Mouse (Mus musculus): ENCODE measurements at regions not wholly inside any gene's neighbourhood (a gene's known extent, or its start where the extent isn't known, plus 50 kb on each side); places are given as distances from the start of the nearest gene placed in this dataset.
"Not testable (repeated sequence)": the region's sequence is repeated elsewhere in the genome, so short reads cannot be mapped to it uniquely, and the experiment has no call there.

- peak; percentile 39 for DNase-seq (ENCODE audit: low read depth, low spot score)
Measured at GRCm38 (mm10) chr13:4935940-4936339, 327.0 kb upstream of the Akr1e1 start.

GRCm38 (mm10) chr13:4939849-4940248 lies 330.9 kb upstream of the Akr1e1 start:
- DNase-seq (ENCODE audit: low read depth, low spot score), result no peak

GRCm38 (mm10) chr13:4942490-4942889 lies 333.5 kb upstream of the Akr1e1 start:
- not testable (repeated sequence) for DNase-seq (ENCODE audit: low read depth, low spot score)

GRCm38 (mm10) chr13:4943046-4943445 lies 334.1 kb upstream of the Akr1e1 start:
- DNase-seq (ENCODE audit: low read depth, low spot score), result no peak

GRCm38 (mm10) chr13:4955384-4955783 lies 346.4 kb upstream of the Akr1e1 start:
- DNase-seq (ENCODE audit: low read depth, low spot score), result no peak

GRCm38 (mm10) chr13:4964824-4965223 lies 355.9 kb upstream of the Akr1e1 start:
- no peak for DNase-seq (ENCODE audit: low read depth, low spot score)

GRCm38 (mm10) chr13:4970081-4970892 lies 361.3 kb upstream of the Akr1e1 start:
- peak; percentile 33 for DNase-seq (ENCODE audit: low read depth, low spot score)

GRCm38 (mm10) chr13:4971472-4972067 lies 362.6 kb upstream of the Akr1e1 start:
- DNase-seq (ENCODE audit: low read depth, low spot score), result peak; percentile 41

- no peak for DNase-seq (ENCODE audit: low read depth, low spot score)
Measured at GRCm38 (mm10) chr13:4992876-4993275, 383.9 kb upstream of the Akr1e1 start.

- peak; percentile 26 for DNase-seq (ENCODE audit: low read depth, low spot score)
Measured at GRCm38 (mm10) chr13:5008296-5008695, 399.3 kb upstream of the Akr1e1 start.

GRCm38 (mm10) chr13:5022439-5022838 lies 413.5 kb upstream of the Akr1e1 start:
- no peak for DNase-seq (ENCODE audit: low read depth, low spot score)

- no peak for DNase-seq (ENCODE audit: low read depth, low spot score)
Measured at GRCm38 (mm10) chr13:5059859-5060258, 450.9 kb upstream of the Akr1e1 start.

- DNase-seq (ENCODE audit: low read depth, low spot score), result peak; percentile 69
Measured at GRCm38 (mm10) chr13:5060462-5060861, 451.5 kb upstream of the Akr1e1 start.

GRCm38 (mm10) chr13:5107454-5107853 lies 498.5 kb upstream of the Akr1e1 start:
- DNase-seq (ENCODE audit: low read depth, low spot score), result no peak

- no peak for DNase-seq (ENCODE audit: low read depth, low spot score)
Measured at GRCm38 (mm10) chr13:5154911-5155310, 545.9 kb upstream of the Akr1e1 start.

- no peak for DNase-seq (ENCODE audit: low read depth, low spot score)
Measured at GRCm38 (mm10) chr13:5159765-5160684, 551.1 kb upstream of the Akr1e1 start.

GRCm38 (mm10) chr13:5166716-5167115 lies 557.7 kb upstream of the Akr1e1 start:
- DNase-seq (ENCODE audit: low read depth, low spot score), result peak; percentile 25

- DNase-seq (ENCODE audit: low read depth, low spot score), result no peak
Measured at GRCm38 (mm10) chr13:5178996-5179395, 570.0 kb upstream of the Akr1e1 start.

- DNase-seq (ENCODE audit: low read depth, low spot score), result no peak
Measured at GRCm38 (mm10) chr13:5179552-5179951, 570.6 kb upstream of the Akr1e1 start.

- DNase-seq (ENCODE audit: low read depth, low spot score), result not testable (repeated sequence)
Measured at GRCm38 (mm10) chr13:5185237-5185800, 576.3 kb upstream of the Akr1e1 start.

GRCm38 (mm10) chr13:5202736-5203135 lies 593.8 kb upstream of the Akr1e1 start:
- peak; percentile 88 for DNase-seq (ENCODE audit: low read depth, low spot score)

GRCm38 (mm10) chr13:5204143-5204542 lies 595.2 kb upstream of the Akr1e1 start:
- DNase-seq (ENCODE audit: low read depth, low spot score), result peak; percentile 61
